Mouse (Mus musculus) CH12.LX (cell line): ENCODE measurements around the gene Fggy. TPM values are rescaled to one million over a fixed set of nuclear protein-coding genes. Genes with fewer than 3 reads are reported as not detected.

ENCODE experiments used
- DNase-seq: peaks from one replicate; pipeline ENCODE4 v3.0.0-alpha.2; 2013; ENCODE audit errors: extremely low read depth
- H3K27ac ChIP-seq: 2 replicates; pipeline ENCODE4 v1.5.1; 2012; ENCODE audit warnings: low read depth, mild to moderate bottlenecking, control low read depth, moderate library complexity; ENCODE audit not compliant: insufficient read depth
- H3K27me3 ChIP-seq: replicated peaks from 2 replicates; pipeline ENCODE3; 2012; ENCODE audit warnings: inconsistent platforms
- H3K36me3 ChIP-seq, 2 experiments: replicated peaks in 1 of 2; 2 replicates each; pipeline versions ENCODE3 to v1.6.1; 2012; ENCODE audit warnings: inconsistent platforms in 1 of 2, low read length in 1 of 2, mild to moderate bottlenecking in 1 of 2, mixed read lengths in 1 of 2, moderate library complexity in 1 of 2; ENCODE audit not compliant: control insufficient read depth in 1 of 2, insufficient read depth in 1 of 2
- H3K4me1 ChIP-seq, 2 experiments: 2 replicates each; pipeline ENCODE4 v1.6.1; 2012; ENCODE audit warnings: inconsistent platforms in 1 of 2, moderate library complexity in 1 of 2; ENCODE audit not compliant: insufficient read depth in 2 of 2, control insufficient read depth in 1 of 2
- H3K4me2 ChIP-seq: 2 replicates; pipeline ENCODE4 v1.6.1; 2012; ENCODE audit warnings: low read depth, mild to moderate bottlenecking, control low read depth; ENCODE audit not compliant: poor library complexity, insufficient read depth, severe bottlenecking
- H3K4me3 ChIP-seq, 3 experiments: fragments of 150-350 bp in 1 of 3; sonication (generic) in 1 of 3; replicated peaks in 1 of 3; 2 replicates each; pipeline versions ENCODE3 to v1.5.1; 2011 to 2012; ENCODE audit warnings: low read depth in 2 of 3, low read length in 2 of 3, mild to moderate bottlenecking in 2 of 3, moderate library complexity in 2 of 3, control low read depth in 1 of 3, improper control_type of control experiment in 1 of 3, inconsistent platforms in 1 of 3, mixed read lengths in 1 of 3; ENCODE audit not compliant: poor library complexity in 1 of 3
- H3K79me2 ChIP-seq: replicated peaks from 2 replicates; pipeline ENCODE4 v1.6.1; 2012; ENCODE audit warnings: mild to moderate bottlenecking, moderate library complexity; ENCODE audit not compliant: control insufficient read depth, poor library complexity, insufficient read depth, severe bottlenecking; ENCODE audit errors: extremely low read depth
- H3K9ac ChIP-seq: 2 replicates; pipeline ENCODE4 v1.6.1; 2012; ENCODE audit warnings: low read depth, mild to moderate bottlenecking, control low read depth, moderate library complexity; ENCODE audit not compliant: insufficient read depth
- H3K9me3 ChIP-seq: replicated peaks from 2 replicates; pipeline ENCODE3; 2012; ENCODE audit warnings: low read length, inconsistent platforms, mixed read lengths
- CTCF ChIP-seq, 2 experiments: IDR thresholded peaks in 1 of 2; conservative IDR thresholded peaks in 1 of 2; 2 replicates each; pipeline ENCODE4 v1.5.1; 2011 to 2012; ENCODE audit warnings: low read depth in 2 of 2, low read length in 2 of 2, improper control_type of control experiment in 1 of 2, inconsistent platforms in 1 of 2, mild to moderate bottlenecking in 1 of 2, moderate library complexity in 1 of 2
- ELF1 ChIP-seq: IDR thresholded peaks from 2 replicates; pipeline ENCODE4 v1.6.1; 2014; ENCODE audit warnings: low read depth, mild to moderate bottlenecking, inconsistent platforms, low read length, improper control_type of control experiment
- ETS1 ChIP-seq: conservative IDR thresholded peaks from 2 replicates; pipeline ENCODE4 v1.6.1; 2012; ENCODE audit warnings: low read depth, mild to moderate bottlenecking, inconsistent platforms, low read length, improper control_type of control experiment, moderate library complexity
- HCFC1 ChIP-seq: IDR thresholded peaks from 2 replicates; pipeline ENCODE4 v1.6.1; 2012; ENCODE audit warnings: low read depth, mild to moderate bottlenecking, inconsistent platforms, low read length, improper control_type of control experiment
- JUND ChIP-seq: conservative IDR thresholded peaks from 2 replicates; pipeline ENCODE4 v1.6.1; 2011; ENCODE audit warnings: low read depth, low read length, improper control_type of control experiment
- POLR2AphosphoS2 ChIP-seq: IDR thresholded peaks from 2 replicates; pipeline ENCODE4 v1.6.1; 2011; ENCODE audit warnings: low read depth, low read length, improper control_type of control experiment
- RAD21 ChIP-seq: IDR thresholded peaks from 2 replicates; pipeline ENCODE4 v1.6.1; 2011; ENCODE audit warnings: low read depth, mild to moderate bottlenecking, low read length, improper control_type of control experiment, moderate library complexity
- TCF12 ChIP-seq: IDR thresholded peaks from 2 replicates; pipeline ENCODE4 v1.6.1; 2014; ENCODE audit warnings: low read depth, mild to moderate bottlenecking, inconsistent platforms, low read length, improper control_type of control experiment
- USF1 ChIP-seq: IDR thresholded peaks from 2 replicates; pipeline ENCODE4 v1.6.1; 2014; ENCODE audit warnings: low read depth, mild to moderate bottlenecking, inconsistent platforms, low read length, improper control_type of control experiment
- dilution Hi-C: fragments of 300-500 bp; cut with MboI; formaldehyde crosslinking; loops from 2 replicates; pipeline ENCODE4 v1.14.3; 2020; ENCODE audit warnings: low sequenced_read_pairs; ENCODE audit not compliant: extremely low pct_unique_long_range_greater_than_20kb, extremely low pct_ligation_motif_present
- in situ Hi-C: fragments of 300-500 bp; cut with MboI; formaldehyde crosslinking; loops from 3 replicates; pipeline ENCODE4 v1.14.3; 2019; ENCODE audit warnings: low sequenced_read_pairs, low pct_ligation_motif_present, low pct_unique_long_range_greater_than_20kb, mixed read lengths
- polyA plus RNA-seq: library from polyadenylated mRNA; unstranded; fragments of >175 nt; gene quantifications from 2 replicates; pipeline ENCODE4 v1.2.1, GENCODE M21; 2012; ENCODE audit warnings: low read depth; ENCODE audit not compliant: insufficient read length
- total RNA-seq, 2 experiments: library from RNA; depleted of rRNA; stranded (reverse); fragments of 300-350 nt in 1 of 2; fragments of >200 nt in 1 of 2; gene quantifications; 2 replicates each; pipeline ENCODE4 v1.2.3; 2012 to 2014

The Fggy gene
- total and polyA plus RNA-seq, 3 experiments, result 6.2 to 7.5 (median 6.9) TPM

- Histone ChIP-seq H3K9me3 (no peaks in the 10 kb centered on the region), H3K4me2 (no peak overlapping the region), H3K9ac (no peak overlapping the region), H3K4me1 (no peaks in the 10 kb centered on the region), H3K79me2 (no peaks in the 10 kb centered on the region), H3K4me3 (no peak overlapping the region), H3K36me3 (no peaks in the 10 kb centered on the region), H3K27ac (no peak overlapping the region), H3K27me3 (no peaks in the 10 kb centered on the region)
- in situ Hi-C loops (no loop called here), dilution Hi-C loops (no loop called here)
- no peak for DNase-seq
- TF ChIP-seq HCFC1, result no peak
- no peak for TF ChIP-seq CTCF (conservative IDR thresholded peaks at IDR 0.05 in 1 of 2, IDR thresholded peaks at IDR 0.05 in 1 of 2; ENCODE audit: low read depth in 2 of 2, low read length in 2 of 2)
- no peak for TF ChIP-seq POLR2AphosphoS2
- TF ChIP-seq TCF12, result no peak
- no peak for TF ChIP-seq ELF1
- no peak for TF ChIP-seq USF1
- TF ChIP-seq RAD21, result no peak
These were observed 23.4 kb upstream of the Fggy start for GRCm38 (mm10) chr4:95533946-95534345.

- no peak overlapping the region for H3K27ac ChIP-seq
- no peak overlapping the region for H3K4me3 ChIP-seq
- no peaks in the 10 kb centered on the region for H3K27me3 ChIP-seq
- H3K9ac ChIP-seq, result no peak overlapping the region
- no peaks in the 10 kb centered on the region for H3K4me1 ChIP-seq
- no peak overlapping the region for H3K4me2 ChIP-seq
- H3K9me3 ChIP-seq, result no peaks in the 10 kb centered on the region
- DNase-seq, result no peak
- TF ChIP-seq JUND (no peak), ETS1 (no peak), USF1 (no peak)
- dilution Hi-C loops (no loop called here), in situ Hi-C loops (no loop called here)
- no peaks in the 10 kb centered on the region for H3K79me2 ChIP-seq
- H3K36me3 ChIP-seq, result no peaks in the 10 kb centered on the region
These were observed 15.8 kb upstream of the Fggy start for GRCm38 (mm10) chr4:95541382-95542038.

GRCm38 (mm10) chr4:95542039-95542790 lies 15.1 kb upstream of the Fggy start:
- H3K9ac ChIP-seq, result no peak overlapping the region
- no peak overlapping the region for H3K4me2 ChIP-seq
- no peaks in the 10 kb centered on the region for H3K36me3 ChIP-seq
- no peaks in the 10 kb centered on the region for H3K79me2 ChIP-seq
- no peak for DNase-seq
- dilution Hi-C loops (no loop called here), in situ Hi-C loops (no loop called here)
- no peaks in the 10 kb centered on the region for H3K4me1 ChIP-seq
- H3K4me3 ChIP-seq, result no peak overlapping the region
- no peak for TF ChIP-seq CTCF (conservative IDR thresholded peaks at IDR 0.05 in 1 of 2, IDR thresholded peaks at IDR 0.05 in 1 of 2; ENCODE audit: low read depth in 2 of 2, low read length in 2 of 2)
- H3K27ac ChIP-seq, result no peak overlapping the region
- no peaks in the 10 kb centered on the region for H3K9me3 ChIP-seq
- no peaks in the 10 kb centered on the region for H3K27me3 ChIP-seq
